Mouse (Mus musculus) mouse embryonic stem cell (cell line): Measurements from ENCODE around the gene Calm1.

Experiments
- in situ Hi-C, 2 experiments: fragments of 300-500 bp; cut with MboI; formaldehyde crosslinking; loops; 1 replicate in 1 of 2; 3 replicates in 1 of 2; pipeline ENCODE4 v1.14.3; 2019 to 2020; ENCODE audit warnings: low sequenced_read_pairs in 2 of 2, low pct_unique_long_range_greater_than_20kb in 1 of 2, mixed read lengths in 1 of 2; ENCODE audit not compliant: unreplicated experiment in 1 of 2

Calm1 gene

GRCm38 (mm10) chr12:100198967-100199660 lies at the start of gene Calm1:
TSS of gene Calm1 (plus strand) at chr12:100199435.
- in situ Hi-C loops: no loop called here

GRCm38 (mm10) chr12:100152466-100152865 lies 46.8 kb upstream of the Calm1 start:
- in situ Hi-C loops: loop anchor here in 1 of 2 experiments (25.0 kb wide), 1 partner anchor 685 kb away; no protein-coding TSS in a partner anchor

DNA sequence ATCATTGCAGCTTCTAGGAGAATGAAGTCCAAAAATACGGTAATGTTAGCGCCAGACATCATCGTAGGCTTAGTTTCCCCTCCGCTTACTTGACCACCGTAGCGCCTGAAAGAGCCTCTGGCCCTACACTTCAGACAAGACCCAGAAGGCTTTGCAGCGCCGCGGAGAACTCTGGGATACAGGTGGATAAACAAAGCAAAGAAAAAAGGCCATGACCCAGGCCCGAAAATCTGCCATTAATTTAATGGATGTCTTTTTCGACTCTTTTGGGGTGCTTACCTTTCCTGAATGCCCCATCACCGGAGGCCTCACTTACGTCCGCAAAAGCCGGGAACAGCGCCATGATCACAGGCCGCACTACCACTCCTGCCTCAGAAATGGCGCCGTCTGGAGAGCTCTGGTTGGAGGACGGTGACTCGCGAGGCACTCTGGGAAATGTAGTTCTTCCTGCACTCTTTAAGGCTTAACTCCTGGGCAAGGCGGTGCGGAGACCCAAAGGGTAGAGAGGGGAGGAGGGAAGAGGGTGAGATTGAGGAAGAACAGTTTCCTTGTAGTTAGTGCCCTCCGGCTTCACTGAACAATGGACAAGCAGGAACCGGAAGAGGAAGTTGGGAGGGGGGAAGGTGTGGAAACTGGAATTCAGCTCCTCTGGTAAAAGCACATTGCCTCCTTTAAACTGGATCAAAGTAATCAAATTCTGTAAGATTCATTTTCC lies 39.8 kb upstream of the Calm1 start, which contains the start of gene Nrde2:
TSS of gene Nrde2 (minus strand) at position 393 of the 715 bp plus-strand sequence.
- in situ Hi-C loops: loop anchor here in 1 of 2 experiments (25.0 kb wide), 1 partner anchor 678 kb away; no protein-coding TSS in a partner anchor

DNA sequence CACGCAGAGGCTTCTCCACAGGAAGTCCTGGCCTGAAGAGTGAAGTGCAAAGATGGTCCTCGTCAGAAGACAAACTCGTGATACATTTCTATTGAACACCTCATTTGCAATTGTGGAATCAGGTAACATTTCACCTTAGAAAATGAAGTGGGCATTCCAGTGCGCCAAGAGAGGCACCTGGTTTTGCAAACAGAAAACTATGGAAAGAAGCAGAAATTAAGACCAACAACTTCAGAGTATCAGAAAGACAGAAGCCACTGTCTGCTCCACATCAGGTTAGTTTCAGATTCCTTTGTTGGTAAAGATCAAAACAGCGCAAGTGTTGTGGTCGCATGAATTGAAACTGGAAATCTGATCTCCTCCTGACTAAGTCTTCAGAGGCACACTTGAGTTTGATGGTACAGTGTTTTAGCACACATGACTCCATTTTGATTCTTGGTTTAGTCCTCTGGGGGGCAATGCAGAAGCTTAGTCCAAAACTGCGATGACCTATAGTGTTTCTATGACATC lies 34.2 kb upstream of the Calm1 start:
- in situ Hi-C loops: loop anchor here in 1 of 2 experiments (5.0 to 25.0 kb wide), 2 partner anchors 322 to 672 kb away; no protein-coding TSS in a partner anchor

- in situ Hi-C loops: loop anchor here in 1 of 2 experiments (25.0 kb wide), 1 partner anchor 671 kb away; no protein-coding TSS in a partner anchor
These were observed 33.1 kb upstream of the Calm1 start for GRCm38 (mm10) chr12:100166177-100166576.

DNA sequence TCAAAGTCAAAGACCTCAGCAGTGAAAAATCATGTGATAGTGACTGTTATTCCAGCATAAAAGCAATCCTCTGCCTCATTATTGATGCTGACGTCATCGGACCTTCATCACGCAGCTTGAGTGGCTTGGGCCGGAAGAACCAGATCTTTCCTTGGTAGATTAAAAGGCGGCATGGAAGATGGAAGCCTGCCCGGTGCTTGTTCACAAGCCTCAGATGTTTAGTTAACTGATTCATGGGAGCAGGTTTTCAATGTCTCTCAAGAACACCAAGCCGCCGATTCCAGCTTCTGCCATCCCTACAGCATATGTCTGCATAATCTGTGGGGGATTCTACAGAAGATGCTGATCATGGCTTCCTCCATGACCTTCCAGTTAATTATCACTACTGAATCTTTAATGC lies 32.3 kb upstream of the Calm1 start:
- in situ Hi-C loops: loop anchor here in 1 of 2 experiments (25.0 kb wide), 1 partner anchor 670 kb away; no protein-coding TSS in a partner anchor

- in situ Hi-C loops: loop anchor here in 1 of 2 experiments (25.0 kb wide), 1 partner anchor 670 kb away; no protein-coding TSS in a partner anchor
These were observed 31.7 kb upstream of the Calm1 start for GRCm38 (mm10) chr12:100167502-100167901.

- in situ Hi-C loops: loop anchor here in 1 of 2 experiments (25.0 kb wide), 1 partner anchor 669 kb away; no protein-coding TSS in a partner anchor
These were observed 31.0 kb upstream of the Calm1 start for GRCm38 (mm10) chr12:100167931-100168871.

DNA sequence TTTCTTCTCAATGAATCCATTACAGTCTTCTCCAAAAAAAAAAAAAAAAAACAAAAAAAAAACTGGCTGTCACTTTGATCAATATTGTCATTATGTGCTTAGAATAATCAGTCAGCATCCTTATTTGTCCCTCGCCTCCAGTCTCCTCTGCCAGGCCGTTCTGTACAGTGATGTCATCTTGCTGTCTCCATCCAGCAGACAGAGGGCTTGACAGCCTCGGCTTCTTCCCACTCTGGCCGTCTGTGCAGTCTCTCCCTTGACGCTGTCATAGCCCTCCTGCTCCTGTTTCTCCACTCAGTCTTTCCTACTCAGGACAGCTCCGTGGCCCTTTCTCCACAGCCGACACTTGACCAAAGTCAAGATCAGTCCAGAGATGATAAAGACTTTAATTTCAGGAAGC lies 26.8 kb upstream of the Calm1 start:
- in situ Hi-C loops: loop anchor here in 1 of 2 experiments (25.0 kb wide), 1 partner anchor 665 kb away; no protein-coding TSS in a partner anchor

- in situ Hi-C loops: no loop called here
These were observed 22.7 kb upstream of the Calm1 start for GRCm38 (mm10) chr12:100176469-100177056.

DNA sequence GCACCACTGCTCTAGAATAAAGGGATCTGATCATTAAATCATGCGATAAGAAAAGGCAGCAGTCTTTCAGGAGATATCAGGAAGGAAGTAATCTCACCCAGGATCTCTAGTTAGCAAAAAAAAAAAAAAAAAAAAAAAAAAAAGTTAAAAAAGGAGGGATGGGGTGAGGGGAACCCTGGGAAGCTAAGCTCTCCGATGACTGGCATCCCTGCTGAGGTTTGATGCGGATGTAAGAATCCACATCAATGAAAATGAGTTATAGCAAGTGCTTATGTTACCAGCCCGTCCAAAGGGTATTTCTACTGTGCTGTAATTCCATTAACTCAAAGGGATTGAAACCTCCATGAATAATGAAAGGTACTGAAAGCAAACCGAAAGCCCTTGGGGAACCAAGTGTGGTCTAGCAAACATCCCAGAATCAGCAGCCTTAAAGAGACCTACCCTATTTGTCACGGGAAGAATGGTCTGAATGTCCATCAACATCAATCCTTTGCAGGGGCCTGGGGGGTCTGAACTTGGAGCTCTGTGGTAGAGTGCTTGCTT lies 20.3 kb upstream of the Calm1 start:
- in situ Hi-C loops: no loop called here

DNA sequence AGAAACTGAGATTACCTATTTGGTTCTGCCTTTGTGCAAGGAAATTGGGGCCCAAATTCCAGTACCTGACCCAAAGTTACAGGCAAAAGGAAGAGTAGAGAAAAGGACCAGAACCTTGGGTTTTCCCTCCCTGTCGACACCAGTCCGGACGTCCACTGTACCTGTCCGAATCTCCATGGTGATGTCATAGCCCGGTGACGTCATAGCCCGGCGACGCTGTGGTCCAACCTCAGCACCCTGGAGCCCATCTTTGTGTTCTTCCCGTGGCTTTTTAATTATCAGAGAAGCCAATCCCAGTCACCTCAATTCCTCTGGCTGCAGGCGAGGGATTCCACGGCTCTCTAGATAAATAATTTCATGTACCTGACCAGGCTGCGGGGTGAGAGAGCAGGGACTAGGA lies 18.4 kb upstream of the Calm1 start:
- in situ Hi-C loops: loop anchor here in 1 of 2 experiments (10.0 kb wide), 1 partner anchor 304 kb away; no protein-coding TSS in a partner anchor

DNA sequence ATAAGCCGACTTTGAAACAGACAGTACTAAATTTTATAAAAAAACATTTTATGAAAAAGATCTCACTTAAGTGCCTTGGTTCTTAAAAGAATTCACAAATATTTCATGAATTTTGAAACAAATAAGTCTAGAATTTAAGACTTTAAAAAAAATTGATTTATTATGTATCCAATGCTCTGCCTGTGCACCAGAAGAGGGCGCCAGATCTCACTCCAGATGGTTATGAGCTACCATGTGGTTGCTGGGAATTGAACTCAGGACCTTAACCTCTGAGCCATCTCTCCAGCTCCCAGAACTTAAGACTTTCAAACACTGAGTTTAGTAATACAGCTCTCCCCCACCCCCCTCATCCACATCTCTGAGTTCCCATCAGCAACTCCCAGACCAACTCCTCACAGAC lies 16.6 kb upstream of the Calm1 start:
- in situ Hi-C loops: loop anchor here in 1 of 2 experiments (10.0 kb wide), 1 partner anchor 302 kb away; no protein-coding TSS in a partner anchor

DNA sequence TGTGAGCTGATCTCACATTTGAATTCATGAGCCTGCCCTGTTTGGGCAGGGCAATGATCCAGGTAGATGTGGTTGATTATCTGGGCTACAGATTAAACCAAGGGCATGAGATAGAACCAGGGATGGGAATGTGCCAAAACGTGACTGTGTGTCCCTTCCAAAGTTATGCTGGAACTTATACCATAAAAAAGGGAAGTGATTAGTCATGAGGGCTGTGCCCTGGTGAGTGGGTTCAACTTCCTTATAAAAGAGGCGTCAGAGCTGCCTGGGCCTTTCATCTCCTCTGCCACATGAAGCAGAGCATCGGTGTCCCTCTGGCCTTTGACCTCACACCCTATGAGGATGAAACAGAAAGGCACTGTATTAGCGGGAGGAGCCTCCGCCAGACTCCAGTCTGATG lies 15.3 kb upstream of the Calm1 start:
- in situ Hi-C loops: loop anchor here in 1 of 2 experiments (10.0 kb wide), 1 partner anchor 301 kb away; no protein-coding TSS in a partner anchor

DNA sequence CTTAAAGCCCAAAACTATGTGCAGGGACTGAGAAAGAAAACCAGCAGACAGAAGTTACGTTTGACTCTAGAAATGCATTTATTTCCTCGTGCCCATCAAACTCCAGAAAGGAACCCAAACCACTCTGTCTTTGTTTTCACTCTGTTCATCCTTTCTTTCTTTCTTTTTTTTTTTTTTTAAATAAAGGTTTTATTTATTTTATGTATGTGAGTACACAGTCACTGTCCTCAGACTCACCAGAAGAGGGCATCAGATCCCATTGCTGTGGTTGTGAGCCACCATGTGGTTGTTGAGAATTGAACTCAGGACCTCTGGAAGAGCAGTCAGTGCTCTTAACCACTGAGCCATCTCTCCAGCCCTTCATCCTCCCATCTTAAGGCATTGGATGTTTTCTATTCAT lies 14.3 kb upstream of the Calm1 start:
- in situ Hi-C loops: loop anchor here in 1 of 2 experiments (10.0 kb wide), 1 partner anchor 300 kb away; no protein-coding TSS in a partner anchor

GRCm38 (mm10) chr12:100185897-100186296 lies 13.3 kb upstream of the Calm1 start:
- in situ Hi-C loops: loop anchor here in 1 of 2 experiments (10.0 kb wide), 1 partner anchor 299 kb away; no protein-coding TSS in a partner anchor

DNA sequence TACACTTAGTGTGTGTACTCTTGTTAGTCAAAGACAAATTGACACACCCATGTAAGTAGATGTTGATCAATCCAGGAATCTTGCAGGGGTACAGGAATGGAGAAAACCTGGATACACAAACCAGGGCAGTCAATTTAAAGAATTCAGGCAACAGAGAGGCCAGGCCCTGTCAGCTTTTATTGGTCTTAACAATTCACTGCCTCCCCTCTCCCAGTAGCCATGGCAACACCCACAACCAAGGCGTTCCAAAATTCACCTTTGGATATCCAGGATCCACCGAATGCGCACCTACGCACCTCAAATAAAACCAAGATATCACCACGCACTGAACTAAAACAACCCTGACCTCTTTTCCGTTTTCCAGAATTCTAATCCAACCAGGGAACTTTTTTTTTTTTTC lies 12.9 kb upstream of the Calm1 start:
- in situ Hi-C loops: loop anchor here in 1 of 2 experiments (10.0 kb wide), 1 partner anchor 298 kb away; no protein-coding TSS in a partner anchor
